Mouse (Mus musculus): ENCODE results near the gene Exoc3. TPM values are rescaled to one million over a fixed set of nuclear protein-coding genes. Genes with fewer than 3 reads are reported as not detected.

Gene Exoc3
- polyA plus RNA-seq, 1 experiment from 2014 or later: 121 TPM

DNA sequence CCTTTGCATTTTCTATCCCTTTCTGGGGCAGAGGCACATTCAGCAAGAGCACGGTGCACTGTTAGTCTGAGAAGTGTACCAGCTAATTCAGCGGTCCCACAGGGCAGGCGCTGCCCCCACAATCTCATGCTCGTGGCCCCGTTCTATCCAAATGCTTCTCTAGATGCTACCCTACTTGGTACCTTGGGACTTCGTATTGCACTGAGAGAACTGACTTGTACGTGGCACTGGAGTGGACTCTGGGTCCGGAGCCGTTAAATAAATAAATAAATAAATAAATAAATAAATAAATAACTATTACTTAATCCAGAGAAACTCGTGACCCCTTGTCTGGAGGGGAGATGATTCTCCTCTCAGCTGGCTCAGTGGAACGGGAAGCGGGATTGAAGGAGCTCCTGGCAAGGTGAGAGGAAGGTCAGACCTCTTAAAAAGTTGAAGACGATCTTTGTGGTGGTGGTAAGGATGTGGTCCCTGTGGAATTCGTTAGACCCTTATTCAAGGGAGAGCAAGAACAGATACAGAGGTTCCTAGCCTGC, 86.7 kb downstream of the Exoc3 start:
- H3K27me3 ChIP-seq (ENCODE audit: control insufficient read depth, insufficient read depth, low read length): peaks cover 14% of the 10 kb centered on the region

GRCm38 (mm10) chr13:74121141-74121602, 87.4 kb downstream of the Exoc3 start, which contains the start of gene Slc9a3:
Gene Slc9a3, plus strand, starts transcription at chr13:74121457.
- H3K27me3 ChIP-seq (ENCODE audit: control insufficient read depth, insufficient read depth, low read length): peaks cover 14% of the 10 kb centered on the region
- H3K36me3 ChIP-seq (ENCODE audit: control insufficient read depth, insufficient read depth, low read length): no peaks in the 10 kb centered on the region
- peaks cover 5% of the 10 kb centered on the region; the same call in 1 of the 2 replicates for H3K4me1 ChIP-seq (ENCODE audit: control insufficient read depth, insufficient read depth, low read length)
- no peaks in the 10 kb centered on the region for H3K9me3 ChIP-seq (ENCODE audit: control insufficient read depth, low read length)
- H3K4me2 ChIP-seq (ENCODE audit: low read depth, low read length): peak within 1 kb of the TSS; percentile 60
- H3K9ac ChIP-seq (replicated peaks; ENCODE audit: low read depth, low read length): no peak within 1 kb of the TSS
- no peak within 1 kb of the TSS for H3K27ac ChIP-seq (ENCODE audit: low read depth, low read length)
- peak within 1 kb of the TSS; percentile 32 for H3K4me3 ChIP-seq (ENCODE audit: low read depth, low read length)
- 0 out of 2 replicates have a peak, but pooled peaks have one; percentile 28 for ATAC-seq (ENCODE audit: low read depth)
- 2% methylated on average over 35 of the region's 35 CpGs for WGBS

More for the DNA sequence above, 86.7 kb downstream of the Exoc3 start:
- H3K4me3 ChIP-seq (ENCODE audit: low read depth, low read length): no peak overlapping the region; the same call in 1 of the 2 replicates
- WGBS: 34% methylated on average over 14 of the region's 14 CpGs
- no peaks in the 10 kb centered on the region for H3K9me3 ChIP-seq (ENCODE audit: control insufficient read depth, low read length)
- no peak overlapping the region for H3K9ac ChIP-seq (replicated peaks; ENCODE audit: low read depth, low read length)
- no peaks in the 10 kb centered on the region for H3K36me3 ChIP-seq (ENCODE audit: control insufficient read depth, insufficient read depth, low read length)
- H3K27ac ChIP-seq (ENCODE audit: low read depth, low read length): no peak overlapping the region
- H3K4me1 ChIP-seq (ENCODE audit: control insufficient read depth, insufficient read depth, low read length): peaks cover 5% of the 10 kb centered on the region; the same call in 1 of the 2 replicates
- peak overlapping the region; percentile 60; the same call in 1 of the 2 replicates for H3K4me2 ChIP-seq (ENCODE audit: low read depth, low read length)
- ATAC-seq (ENCODE audit: low read depth): no peak

Other genes with a start within 250 kb of the Exoc3 start
- not detected in 2 replicates for gene Zdhhc11, start 244.9 kb downstream of the Exoc3 start, polyA plus RNA-seq (2014; fragmentation: Nextera tagmentation; extraction: Ambion mirVana)
- 13.3 and 14.0 TPM in 2 replicates for gene Tppp, start 199.3 kb downstream of the Exoc3 start, polyA plus RNA-seq (2014; fragmentation: Nextera tagmentation; extraction: Ambion mirVana)
- gene Cep72, start 146.4 kb downstream of the Exoc3 start, polyA plus RNA-seq (2014; fragmentation: Nextera tagmentation; extraction: Ambion mirVana): 7.6 and 9.3 TPM in 2 replicates
- gene Slc9a3, start 87.3 kb downstream of the Exoc3 start, polyA plus RNA-seq (2014; fragmentation: Nextera tagmentation; extraction: Ambion mirVana): 0.13 and 0.28 TPM in 2 replicates
- gene Ahrr, start 83.6 kb upstream of the Exoc3 start, polyA plus RNA-seq (2014; fragmentation: Nextera tagmentation; extraction: Ambion mirVana): 0.20 and 0.48 TPM in 2 replicates
- 116 and 122 TPM in 2 replicates for gene Pdcd6, start 108.8 kb upstream of the Exoc3 start, polyA plus RNA-seq (2014; fragmentation: Nextera tagmentation; extraction: Ambion mirVana)
- gene Sdha, start 141.5 kb upstream of the Exoc3 start, polyA plus RNA-seq (2014; fragmentation: Nextera tagmentation; extraction: Ambion mirVana): 199 and 210 TPM in 2 replicates
- gene Ccdc127, start 141.6 kb upstream of the Exoc3 start, polyA plus RNA-seq (2014; fragmentation: Nextera tagmentation; extraction: Ambion mirVana): 47.4 and 52.5 TPM in 2 replicates
- gene Lrrc14b, start 155.3 kb upstream of the Exoc3 start, polyA plus RNA-seq (2014; fragmentation: Nextera tagmentation; extraction: Ambion mirVana): not detected in 2 replicates
- 7.0 and 9.4 TPM in 2 replicates for gene Zfp72, start 182.1 kb upstream of the Exoc3 start, polyA plus RNA-seq (2014; fragmentation: Nextera tagmentation; extraction: Ambion mirVana)
- gene Ftl1-ps1, start 191.0 kb upstream of the Exoc3 start, polyA plus RNA-seq (2014; fragmentation: Nextera tagmentation; extraction: Ambion mirVana): 72.0 and 81.0 TPM in 2 replicates

Measured in neural tube, embryonic 14.5 days (tissue).